Mouse (Mus musculus): Measurements from ENCODE around the gene Ildr1. TPM values are rescaled to one million over a fixed set of nuclear protein-coding genes. Genes with fewer than 3 reads are reported as not detected.

The Ildr1 gene
- total RNA-seq (2017), result 0.44 TPM in 1 of 2 replicates, not detected in the other

DNA sequence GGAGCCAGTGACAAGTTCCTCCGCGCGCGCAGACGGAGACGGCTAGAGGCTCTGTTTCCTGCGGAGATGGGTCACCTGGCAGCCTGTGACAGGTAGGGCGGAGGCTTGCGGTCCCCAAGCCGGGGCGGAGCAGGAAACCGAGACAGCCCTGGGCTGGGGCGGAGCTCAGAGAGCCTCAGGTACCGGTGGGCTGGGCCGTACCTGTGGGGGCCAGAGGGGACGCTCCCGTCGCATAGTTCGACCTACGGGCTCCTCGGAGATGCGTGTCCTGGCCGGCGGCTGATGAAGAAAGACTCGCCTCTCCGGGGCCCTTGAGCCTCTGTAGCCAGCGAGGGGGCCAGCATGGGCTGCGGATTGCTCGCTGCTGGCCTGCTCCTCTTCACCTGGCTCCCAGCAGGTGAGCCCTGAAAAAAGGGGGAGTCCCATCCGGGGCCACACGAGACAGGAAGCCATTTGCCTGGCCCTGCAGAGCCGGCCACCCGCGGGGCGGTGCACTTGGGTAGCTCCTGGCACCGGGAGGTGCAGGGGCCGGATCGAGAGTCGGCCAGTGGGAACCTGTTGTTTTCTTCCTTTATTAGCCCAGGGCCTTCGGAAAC, at the start of gene Ildr1:
TSS of gene Ildr1 (plus strand) at position 161 of the 596 bp plus-strand sequence.
- peak; percentile 39; the same call in 1 of the 2 replicates for ATAC-seq (replicated peaks; ENCODE audit: low read depth, poor library complexity, severe bottlenecking)

DNA sequence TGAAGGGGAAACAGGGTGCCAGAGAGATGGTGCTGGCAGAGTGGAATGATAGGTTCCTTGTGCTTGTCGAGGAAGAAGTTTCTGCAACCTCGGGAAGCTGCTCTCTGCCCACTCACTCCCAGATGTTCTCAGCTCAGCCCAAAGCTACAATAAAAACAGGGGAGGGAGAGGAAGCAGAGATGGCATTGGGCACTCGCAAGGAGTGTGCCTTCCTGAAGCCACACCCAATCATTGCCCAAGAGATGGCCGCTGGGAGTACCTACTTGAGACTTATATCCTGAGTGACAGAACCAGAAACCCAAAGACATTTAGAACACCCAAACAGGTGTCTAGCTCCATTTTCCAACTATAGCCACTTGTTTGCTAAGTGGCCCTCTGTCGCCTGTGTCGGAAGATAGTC, 48.7 kb upstream of the Ildr1 start:
- no peak for ATAC-seq (replicated peaks; ENCODE audit: low read depth, poor library complexity, severe bottlenecking)

DNA sequence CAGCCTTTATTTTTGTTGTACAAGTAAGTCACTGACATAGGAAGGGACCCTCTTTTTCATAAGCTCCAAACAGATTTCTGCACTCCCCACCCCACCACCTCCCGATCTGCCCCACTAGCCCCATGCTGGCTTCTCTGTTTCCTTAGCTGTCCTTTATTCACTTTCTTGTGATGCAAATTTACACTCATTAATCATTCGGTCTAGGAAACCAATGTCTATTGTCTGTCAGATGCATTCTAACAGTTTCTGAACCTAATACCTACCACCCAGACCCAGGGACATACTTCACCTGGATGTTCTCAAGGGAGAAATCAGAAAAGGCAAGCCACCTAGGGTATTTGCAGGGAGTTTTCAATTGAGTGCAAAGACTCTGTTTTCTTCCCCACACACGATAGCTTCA, 44.5 kb upstream of the Ildr1 start:
- ATAC-seq (replicated peaks; ENCODE audit: low read depth, poor library complexity, severe bottlenecking), result no peak

DNA sequence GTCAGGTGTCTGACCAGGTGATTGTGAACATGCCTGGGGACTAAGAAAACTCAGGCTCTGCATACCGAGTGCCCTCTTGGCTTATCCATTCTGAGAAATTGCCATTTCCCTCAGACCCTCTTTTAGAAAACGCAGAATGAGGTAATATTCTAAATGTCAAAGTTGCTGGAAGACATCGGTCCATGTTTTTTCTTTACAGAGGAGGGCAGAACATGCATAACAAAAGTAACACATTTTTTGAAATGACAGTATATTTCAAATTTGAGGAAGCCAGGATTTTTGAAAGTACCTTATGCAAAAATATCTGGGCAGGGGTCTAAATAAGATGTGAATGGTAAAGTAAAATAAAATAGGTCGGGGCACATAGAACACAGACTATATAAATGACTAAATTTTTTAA, 43.3 kb upstream of the Ildr1 start:
- ATAC-seq (replicated peaks; ENCODE audit: low read depth, poor library complexity, severe bottlenecking), result no peak

DNA sequence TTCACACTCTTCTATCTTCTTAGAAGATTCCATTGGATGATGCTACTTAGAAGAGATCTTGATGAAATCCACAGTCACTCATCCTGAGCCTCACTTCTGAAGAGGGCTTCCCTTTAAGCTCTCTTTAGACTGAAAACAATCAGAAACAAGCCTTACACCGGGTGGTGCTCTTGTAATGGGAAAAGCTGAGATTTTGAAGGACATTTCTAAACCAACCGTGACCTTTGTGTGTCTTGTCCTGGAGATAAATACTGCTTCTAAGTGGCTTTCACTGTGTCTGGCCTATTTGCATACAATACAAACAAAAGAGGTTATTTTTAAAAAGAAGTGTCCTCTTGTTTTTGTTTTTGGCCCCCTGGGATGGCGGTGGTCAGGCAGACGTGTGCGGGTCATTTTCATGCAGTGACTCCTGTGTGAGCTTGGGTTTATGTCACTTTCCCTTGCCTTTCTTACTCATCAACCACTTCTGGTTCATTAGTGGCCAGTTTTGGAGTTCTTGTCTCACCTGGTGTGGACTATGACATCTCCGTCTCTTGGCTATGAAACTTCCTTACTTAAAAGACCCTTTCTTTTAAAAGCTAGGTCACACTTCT, 42.5 kb upstream of the Ildr1 start:
- ATAC-seq (replicated peaks; ENCODE audit: low read depth, poor library complexity, severe bottlenecking), result no peak

DNA sequence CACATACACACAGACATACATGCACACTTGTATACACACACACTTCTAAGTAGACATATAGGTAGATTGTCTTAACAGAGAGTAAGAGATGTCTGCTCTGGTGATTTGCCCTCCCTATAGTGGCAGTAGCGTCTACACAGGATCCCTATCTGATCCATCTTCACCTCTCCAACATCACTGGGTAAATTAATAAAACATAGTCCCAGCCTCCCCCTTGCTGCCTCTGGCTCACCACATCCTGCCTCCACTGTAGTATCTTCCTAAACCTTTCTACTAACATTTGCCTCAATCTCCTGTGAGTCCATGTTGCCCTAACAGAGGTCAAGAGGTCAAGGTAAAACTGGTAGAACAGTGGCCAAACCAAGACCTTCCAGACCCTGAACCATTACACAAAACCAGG, 38.6 kb upstream of the Ildr1 start:
- no peak for ATAC-seq (replicated peaks; ENCODE audit: low read depth, poor library complexity, severe bottlenecking)

DNA sequence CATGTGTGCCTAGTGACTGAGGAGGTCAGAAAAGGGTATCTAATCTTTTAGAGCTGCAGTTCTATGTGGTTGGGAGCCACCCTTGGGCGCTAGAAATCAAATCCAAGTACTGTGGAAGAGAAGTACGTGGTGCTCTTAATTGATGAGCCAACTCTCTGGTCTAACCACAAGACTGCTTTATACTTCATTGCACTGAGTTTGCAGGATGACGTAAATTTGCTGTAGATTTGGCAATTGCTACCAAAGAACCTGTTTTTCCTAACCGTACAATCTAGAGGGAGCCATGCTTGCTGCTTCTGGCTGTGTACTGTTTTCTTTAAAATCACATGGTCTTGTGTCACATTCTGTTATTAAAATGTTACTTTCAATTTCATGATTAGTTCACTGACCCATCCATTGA, 37.9 kb upstream of the Ildr1 start:
- ATAC-seq (replicated peaks; ENCODE audit: low read depth, poor library complexity, severe bottlenecking), result peak; percentile 84

DNA sequence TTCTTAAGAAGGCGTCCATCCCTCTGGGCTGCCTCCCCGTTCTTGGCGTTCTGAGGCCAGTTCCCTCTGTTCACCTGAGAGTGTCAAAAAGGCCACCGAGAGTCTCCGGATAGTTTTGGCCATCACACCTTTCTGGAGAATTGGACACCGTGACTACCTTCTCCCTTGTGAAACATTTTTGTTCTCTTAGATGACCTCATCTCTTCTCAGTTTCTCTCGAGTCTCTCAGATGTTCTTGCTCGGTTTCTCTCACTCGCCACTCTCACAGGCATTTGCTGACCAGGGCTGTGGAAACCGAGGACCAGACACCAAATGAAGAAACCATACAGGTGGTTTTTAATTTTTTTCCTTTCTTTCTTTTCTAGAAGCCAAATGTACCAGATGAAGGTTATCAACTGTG, 32.4 kb upstream of the Ildr1 start:
- no peak for ATAC-seq (replicated peaks; ENCODE audit: low read depth, poor library complexity, severe bottlenecking)

DNA sequence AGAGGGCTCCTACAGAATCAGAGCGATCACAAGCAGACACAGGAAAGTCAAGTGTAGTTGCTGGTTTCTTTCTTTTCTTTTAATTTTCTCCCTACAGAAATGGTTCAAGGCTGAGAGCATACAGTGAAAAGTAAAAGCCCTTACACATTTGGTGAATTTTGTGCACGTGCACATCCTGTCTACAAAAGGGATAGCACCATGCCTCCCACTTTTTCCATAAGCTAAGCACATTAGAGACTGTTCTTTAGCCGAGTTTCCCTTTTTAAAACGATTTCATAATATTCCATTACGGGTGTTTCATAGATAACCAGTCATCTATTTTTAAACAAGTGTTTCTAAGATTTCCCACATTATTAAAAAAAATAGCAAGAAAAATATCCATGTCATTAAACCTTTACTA, 30.3 kb upstream of the Ildr1 start:
- no peak for ATAC-seq (replicated peaks; ENCODE audit: low read depth, poor library complexity, severe bottlenecking)

DNA sequence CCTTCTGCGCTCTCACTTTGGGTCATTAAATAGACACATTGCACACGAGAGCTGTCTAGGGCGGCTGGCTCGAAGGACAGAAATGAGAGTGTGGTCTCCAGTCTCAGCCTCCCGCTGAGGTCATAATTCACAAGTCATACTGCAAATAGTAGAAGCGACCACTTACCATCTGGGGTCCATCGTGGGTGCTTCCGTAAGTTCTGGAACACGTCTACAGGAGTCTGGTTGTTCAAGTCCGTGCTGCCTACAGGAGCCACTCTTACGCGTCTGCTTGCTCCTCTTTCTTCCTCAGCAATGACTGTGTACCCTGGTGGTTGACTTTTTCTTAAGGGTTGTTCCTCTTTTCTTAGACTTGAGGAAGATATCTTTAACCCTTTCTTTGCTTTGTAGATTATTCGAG, 28.0 kb upstream of the Ildr1 start, which contains the start of gene Cd86:
TSS of gene Cd86 (minus strand) at position 300 of the 400 bp plus-strand sequence.
- ATAC-seq (replicated peaks; ENCODE audit: low read depth, poor library complexity, severe bottlenecking), result peak; percentile 92

DNA sequence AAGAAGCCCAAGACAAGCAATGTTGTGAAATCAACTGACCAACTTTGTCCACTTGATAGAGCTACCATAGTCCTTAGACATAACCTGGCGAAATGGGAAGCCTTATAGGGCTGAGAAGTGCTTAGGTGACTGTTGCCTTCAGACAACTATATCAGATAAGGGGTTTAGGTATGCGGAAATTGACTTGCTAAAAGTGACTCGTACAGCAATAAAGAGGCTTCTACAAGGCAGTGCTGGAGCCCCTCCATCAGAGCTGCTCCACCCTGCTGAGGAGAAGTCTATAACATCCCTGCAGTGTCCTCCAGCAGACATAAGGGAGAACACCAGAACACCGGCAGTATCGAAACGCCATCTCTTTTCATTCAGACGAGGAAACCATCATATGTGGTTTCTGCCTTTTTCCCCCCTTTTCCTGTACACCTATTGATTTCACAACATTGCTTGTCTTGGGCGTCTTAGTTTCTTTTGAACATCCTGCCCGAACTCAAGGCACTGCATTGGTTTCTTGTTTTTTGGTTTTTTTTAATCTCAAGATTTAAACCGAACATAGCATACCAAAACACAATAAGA, 27.2 kb upstream of the Ildr1 start:
- ATAC-seq (replicated peaks; ENCODE audit: low read depth, poor library complexity, severe bottlenecking), result peak; percentile 27

DNA sequence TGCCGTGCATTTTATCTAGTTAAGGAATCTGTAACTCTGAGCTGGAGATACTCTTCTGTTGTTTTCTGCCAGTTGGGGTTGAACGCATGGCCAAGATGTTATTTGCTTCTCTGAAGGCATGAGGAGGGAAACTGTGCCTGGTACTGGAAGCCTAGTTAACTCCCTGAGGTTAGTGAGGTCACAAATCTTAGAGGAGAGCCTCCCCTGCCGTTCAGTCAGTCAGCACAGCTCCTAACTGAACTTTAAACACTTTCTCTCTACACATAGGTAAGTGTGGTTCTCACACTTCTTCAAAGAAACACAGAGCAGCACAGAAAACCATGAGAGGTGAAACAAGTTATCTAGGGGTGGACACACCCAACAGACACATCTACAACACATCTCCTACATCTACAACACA, 23.2 kb upstream of the Ildr1 start:
- no peak for ATAC-seq (replicated peaks; ENCODE audit: low read depth, poor library complexity, severe bottlenecking)

DNA sequence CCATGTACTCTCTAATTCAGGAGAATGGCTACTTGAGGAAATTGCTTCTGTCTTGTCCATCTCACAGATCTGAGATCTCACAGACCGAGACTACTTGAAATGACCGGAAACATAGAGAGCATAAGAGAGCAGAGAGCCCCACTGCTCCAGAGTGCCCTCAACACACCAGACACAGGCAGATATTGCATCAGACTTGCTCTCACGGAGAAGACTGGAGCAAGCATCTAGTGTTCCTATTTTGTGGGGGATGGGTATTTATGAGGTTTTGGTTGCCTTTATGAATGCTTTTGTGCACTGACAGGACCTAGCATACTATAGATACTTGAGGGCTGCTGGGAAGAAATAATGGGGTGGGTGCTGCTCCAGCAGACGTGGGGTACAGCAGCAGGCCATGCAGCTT, 20.6 kb upstream of the Ildr1 start:
- no peak for ATAC-seq (replicated peaks; ENCODE audit: low read depth, poor library complexity, severe bottlenecking)

DNA sequence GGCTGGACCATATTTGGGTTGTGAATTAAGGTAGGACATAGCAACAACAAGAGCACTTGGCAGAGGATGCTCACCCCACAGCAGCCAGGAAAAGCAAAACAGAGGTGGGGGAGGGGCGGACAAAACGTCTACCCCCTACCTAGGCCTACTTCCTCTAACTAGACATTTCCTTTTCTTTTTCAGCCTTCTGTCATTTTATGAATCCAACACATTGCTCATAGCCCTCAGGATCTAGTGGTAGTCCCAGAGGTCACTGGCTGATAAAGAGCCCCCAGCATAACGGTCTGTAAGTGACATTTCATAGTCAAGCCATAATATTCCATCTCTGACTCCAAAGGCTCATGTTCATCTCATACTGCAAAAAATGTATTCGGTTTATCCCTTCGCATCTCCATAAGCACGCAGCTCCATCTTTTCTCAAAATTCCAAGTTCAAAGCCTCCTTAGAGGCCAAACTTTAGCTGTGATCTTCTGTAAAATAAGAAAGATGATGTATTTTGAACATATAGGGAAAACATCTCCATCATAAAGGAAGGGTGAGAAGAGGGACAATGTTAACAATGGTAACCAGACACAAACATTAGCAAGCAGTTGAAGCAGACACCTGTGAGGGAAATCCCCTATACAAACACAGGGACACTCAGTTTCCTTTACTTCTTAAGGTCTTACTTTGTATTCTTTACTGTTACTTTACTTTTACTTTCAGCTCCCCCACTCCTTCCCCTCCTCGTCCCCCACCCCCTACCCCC, 19.1 kb upstream of the Ildr1 start:
- ATAC-seq (replicated peaks; ENCODE audit: low read depth, poor library complexity, severe bottlenecking), result 0 out of 2 replicates have a peak, but pooled peaks have one; percentile 15

DNA sequence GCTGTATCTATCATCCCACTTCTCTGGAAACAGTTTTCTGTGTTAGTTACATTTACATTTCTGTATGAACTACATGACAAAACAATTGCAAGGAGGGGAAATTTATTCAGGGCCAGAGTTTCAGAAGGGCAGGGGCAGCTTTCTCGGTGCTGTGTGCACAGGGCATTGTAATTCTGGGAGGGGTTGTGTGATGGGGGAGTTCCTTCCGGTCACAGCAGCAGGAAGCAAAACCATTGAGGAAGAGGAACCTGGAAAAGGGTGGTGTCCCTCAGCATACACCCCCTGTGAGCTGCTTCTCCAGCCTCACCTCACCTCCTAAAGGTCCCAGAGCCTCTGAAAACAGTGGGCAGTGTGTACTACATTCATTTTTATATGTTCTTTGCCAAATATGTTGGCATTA, 18.5 kb upstream of the Ildr1 start:
- ATAC-seq (replicated peaks; ENCODE audit: low read depth, poor library complexity, severe bottlenecking), result 0 out of 2 replicates have a peak, but pooled peaks have one; percentile 25

DNA sequence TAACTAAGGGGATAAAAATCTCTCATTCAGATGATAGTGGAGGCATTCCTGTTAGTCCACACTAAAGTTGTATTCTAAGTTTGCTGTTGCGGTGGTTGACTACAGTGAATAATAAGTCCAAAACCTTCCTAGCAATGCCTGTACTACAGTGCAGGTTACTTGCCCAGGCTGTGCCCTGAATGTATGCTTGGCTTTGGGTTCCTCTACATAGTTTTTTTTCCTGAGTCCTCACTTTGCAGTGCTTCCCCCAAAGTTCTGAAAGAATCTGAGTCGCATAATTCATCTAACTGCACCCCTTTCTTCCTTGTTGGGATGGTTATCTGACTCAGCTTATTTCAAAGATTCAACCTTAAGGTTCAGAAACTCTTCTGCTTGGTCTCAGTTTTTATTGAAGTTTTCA, 17.9 kb upstream of the Ildr1 start:
- ATAC-seq (replicated peaks; ENCODE audit: low read depth, poor library complexity, severe bottlenecking), result no peak

DNA sequence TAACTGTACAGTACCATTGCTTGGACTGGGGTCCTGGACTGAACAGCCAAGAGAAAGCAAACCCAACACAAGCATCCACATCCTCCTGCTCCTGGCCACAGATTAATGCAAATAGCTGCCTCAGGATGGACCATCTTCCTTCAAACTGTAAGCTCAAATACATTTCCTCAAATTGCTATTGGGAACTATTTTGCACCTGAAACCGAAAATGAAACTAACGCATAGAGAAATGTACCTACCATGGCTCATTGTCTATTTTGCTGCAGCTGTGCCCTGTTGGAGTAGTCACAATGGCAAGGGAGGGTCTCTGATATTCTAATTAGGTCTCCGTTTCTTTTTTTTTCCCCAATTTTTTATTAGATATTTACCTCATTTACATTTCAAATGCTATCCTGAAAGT, 11.9 kb upstream of the Ildr1 start:
- no peak for ATAC-seq (replicated peaks; ENCODE audit: low read depth, poor library complexity, severe bottlenecking)

DNA sequence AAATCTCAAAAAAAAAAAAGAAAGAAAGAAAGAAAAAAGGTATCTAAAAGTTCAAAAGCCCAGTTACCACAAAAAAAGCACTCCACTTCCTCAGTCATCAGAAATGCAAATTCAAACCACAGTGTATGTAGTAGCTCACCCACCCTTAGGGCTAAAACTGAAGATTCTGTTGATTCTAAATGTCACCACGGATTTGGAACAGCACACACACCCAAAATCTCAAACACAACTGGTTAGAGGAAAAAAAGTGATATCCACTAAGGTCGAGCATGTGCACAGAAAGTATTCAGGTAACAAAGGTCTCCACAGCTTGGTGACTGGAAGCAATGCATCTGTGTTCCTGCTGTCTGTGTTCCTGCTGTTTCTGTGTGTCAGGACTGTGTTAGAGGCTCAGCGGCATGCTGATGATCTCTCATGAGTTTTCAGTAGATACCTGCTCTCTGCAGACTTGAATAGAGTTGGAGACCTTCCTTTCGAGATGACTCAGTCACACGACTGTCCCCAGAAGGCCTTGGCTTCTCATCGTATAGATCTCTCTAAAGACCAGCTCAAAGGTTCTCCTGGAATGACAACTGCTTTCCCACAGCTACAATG, 9.4 kb upstream of the Ildr1 start:
- ATAC-seq (replicated peaks; ENCODE audit: low read depth, poor library complexity, severe bottlenecking), result no peak

DNA sequence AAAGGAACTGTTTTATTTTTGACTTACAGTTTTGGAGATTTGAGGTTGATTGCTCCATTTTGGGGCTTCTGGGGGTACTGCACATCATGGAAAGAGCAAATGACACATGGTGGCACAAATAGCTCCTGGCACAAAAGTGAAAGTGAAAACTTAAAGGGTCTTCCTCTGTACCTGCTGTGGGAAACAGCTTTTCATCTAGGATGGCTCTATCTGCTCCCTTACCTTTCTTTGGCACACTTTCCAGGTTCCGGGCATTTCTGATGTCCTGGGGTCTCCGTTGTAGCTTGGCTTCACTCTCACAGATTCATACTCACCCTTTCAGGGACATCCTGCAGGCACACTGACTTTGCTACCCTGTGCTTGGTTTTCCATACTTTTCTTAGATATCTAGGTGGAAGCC, 5.7 kb upstream of the Ildr1 start:
- no peak for ATAC-seq (replicated peaks; ENCODE audit: low read depth, poor library complexity, severe bottlenecking)

DNA sequence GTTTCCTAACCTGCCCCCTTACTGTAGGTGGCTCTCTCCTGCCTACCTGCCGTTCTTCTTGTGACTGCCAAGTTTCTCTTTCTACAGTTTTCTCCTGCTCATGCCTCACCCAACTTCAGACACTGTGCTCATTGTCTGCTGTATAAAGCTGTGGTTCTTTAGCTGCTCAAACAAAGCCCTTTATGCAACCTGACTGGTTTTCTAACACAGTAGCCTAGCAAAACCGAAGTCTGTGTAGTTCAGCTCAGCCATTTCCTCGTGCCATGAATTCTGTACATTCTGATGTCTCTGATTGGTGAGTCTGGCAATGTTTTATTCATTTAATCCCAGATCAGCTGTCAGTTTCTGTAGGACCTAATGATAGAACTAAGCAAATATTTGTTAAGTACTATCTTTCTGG, 2.3 kb upstream of the Ildr1 start:
- ATAC-seq (replicated peaks; ENCODE audit: low read depth, poor library complexity, severe bottlenecking), result no peak

DNA sequence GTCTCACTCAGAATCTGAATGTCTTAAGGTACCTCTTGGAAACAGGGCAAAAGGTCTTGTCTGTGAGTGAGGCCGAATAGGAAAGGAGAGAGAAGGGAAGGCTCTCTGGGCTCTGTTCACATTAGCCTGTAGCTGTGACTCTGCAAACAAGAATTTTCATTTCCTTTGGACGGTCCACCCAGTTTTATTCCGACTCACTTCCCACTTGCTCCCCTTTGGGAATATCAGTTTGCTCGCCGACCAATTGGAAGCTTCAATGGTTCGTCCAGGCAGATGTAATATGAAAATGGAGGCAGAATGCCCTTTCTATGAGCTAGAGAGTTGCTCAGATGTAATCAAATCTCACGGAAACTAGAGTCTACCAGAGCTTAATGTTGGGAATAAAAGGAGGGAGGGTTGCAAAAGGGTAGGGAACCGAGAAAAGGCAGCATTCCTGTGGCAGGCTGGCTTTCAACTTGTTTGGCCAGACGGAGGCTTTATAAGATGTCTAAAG, 1.1 kb downstream of the Ildr1 start:
- ATAC-seq (replicated peaks; ENCODE audit: low read depth, poor library complexity, severe bottlenecking), result no peak

Data from common myeloid progenitor, adult 5-6 weeks (primary cell).